Mouse (Mus musculus) olfactory bulb, adult 2 months (tissue): ENCODE measurements around the gene Bms1.

Experiments used
- CTCF ChIP-seq: fragments of 200-500 bp; IDR thresholded peaks from 2 replicates; pipeline ENCODE4 v1.5.1; 2012; ENCODE audit warnings: low read depth, mild to moderate bottlenecking, low read length, moderate library complexity; ENCODE audit not compliant: insufficient read depth
- POLR2A ChIP-seq: fragments of 200-500 bp; IDR thresholded peaks from 2 replicates; pipeline ENCODE4 v1.6.1; 2012; ENCODE audit warnings: mild to moderate bottlenecking, low read depth, low read length, moderate library complexity; ENCODE audit not compliant: insufficient read depth

DNA sequence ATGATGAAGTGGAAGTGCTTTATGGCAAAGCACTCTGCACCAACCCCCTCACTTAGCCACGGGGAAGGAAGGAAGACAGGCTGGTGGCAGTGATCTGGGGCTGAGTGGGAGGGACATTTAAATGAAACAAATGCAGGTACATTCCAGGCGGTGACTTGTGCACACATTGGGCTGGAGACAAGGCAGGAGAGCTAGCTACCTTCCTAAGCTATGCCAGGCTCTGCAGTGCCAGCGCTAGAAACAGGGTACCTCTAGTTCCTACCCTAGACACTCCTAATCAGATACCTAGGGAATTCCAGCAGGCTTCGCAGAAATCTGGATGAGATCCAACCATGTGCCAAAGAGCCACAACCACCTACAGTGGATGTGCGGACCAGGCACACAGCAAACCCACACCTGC lies 46.5 kb downstream of the Bms1 start:
- TF ChIP-seq CTCF (no peak), POLR2A (no peak)
